Mouse (Mus musculus) layer of hippocampus, postnatal 36 days (tissue): Measurements from ENCODE around the gene Tnfsf8. TPM values are rescaled to one million over a fixed set of nuclear protein-coding genes. Genes with fewer than 3 reads are reported as not detected.
A peak's percentile ranks its signal among the peaks of the same experiment; 100 is the strongest.

Experiments
- DNase-seq, 2 experiments: peaks; one replicate each; pipeline ENCODE4 v3.0.0; 2022
- total RNA-seq, 2 experiments: library from RNA; stranded (reverse); gene quantifications; 2 replicates each; pipeline ENCODE4 v1.2.3; 2021

Tnfsf8 gene
- not detected for total RNA-seq

DNA sequence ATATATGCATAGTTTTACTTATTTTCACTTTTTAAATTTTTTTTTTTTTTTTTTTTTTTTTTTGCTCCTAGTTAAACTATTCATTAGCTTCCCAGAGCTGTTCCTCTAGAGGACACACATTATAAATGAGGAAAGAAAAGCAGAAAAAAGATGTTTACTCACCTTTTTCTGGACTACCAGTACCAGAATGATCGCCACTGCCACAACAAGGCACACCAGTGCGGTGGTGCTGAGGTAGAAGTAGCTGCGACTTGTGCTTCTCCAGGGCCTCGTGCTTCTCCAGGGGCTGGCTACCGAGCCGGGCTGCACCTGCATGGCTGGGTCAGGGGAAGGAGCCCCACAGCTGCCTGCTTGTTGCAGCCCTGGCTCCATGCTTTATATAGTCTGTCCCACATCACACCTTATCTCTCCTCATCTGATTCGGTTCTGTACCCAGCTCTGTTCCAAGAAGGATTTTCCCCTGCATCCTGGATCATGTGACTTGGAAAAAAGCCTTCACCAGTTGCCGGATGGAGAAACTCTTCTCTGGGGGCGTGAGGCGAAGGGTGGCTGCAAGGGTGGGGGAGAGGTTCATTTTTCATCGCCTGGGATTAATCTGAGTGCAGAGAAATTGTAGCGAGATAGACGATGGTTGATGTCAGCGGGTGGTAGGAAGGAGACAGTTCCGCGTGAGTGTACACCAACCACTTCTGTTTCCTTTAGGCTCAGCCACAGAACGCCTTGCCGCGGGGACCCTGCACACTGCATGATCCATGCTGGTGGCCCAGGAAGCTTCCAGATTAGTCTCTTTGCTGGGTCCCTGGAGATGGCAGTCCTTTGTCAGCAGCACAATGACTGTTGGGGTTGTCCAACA is at the start of gene Tnfsf8:
Gene Tnfsf8, minus strand, starts transcription at position 660 of the 853 bp plus-strand sequence.
- DNase-seq: no peak

DNA sequence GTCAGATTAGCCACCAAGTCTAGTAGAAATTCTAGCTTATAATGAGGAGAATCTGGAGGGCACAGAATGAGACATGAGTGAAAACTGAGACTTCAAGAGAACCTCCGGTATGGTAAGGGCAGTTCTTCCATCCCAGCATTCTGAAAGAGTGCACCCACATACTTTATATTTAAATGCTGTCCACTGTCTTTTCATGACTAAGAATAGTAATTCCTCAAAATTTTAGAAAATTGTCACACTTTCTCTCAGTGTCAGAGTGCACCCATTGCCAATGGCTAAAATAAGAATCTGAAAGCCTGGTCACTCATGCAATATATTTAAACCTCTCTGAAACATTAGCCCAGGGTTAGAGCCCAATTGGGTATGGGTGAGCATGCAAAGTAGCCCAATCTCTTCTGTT is 47.4 kb upstream of the Tnfsf8 start:
- no peak for DNase-seq

DNA sequence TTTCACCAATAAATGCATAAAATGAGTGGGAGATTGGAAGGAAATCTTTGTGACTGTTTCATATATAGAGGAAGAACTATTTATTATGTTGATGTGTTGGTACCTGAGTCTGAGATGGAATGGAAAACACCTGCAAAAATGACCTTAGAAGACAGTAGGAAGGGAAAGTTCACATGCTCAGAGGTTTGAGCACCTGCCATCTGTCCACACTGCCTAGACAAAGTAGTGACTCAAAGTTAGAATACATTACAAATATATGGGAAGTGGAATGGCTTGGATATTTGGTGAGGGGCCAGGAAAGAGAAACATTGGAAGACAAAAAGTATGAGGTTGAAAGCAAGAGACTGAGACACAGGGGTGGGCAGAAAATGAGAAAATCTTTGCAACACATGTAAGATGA is 46.3 kb upstream of the Tnfsf8 start:
- no peak for DNase-seq

DNA sequence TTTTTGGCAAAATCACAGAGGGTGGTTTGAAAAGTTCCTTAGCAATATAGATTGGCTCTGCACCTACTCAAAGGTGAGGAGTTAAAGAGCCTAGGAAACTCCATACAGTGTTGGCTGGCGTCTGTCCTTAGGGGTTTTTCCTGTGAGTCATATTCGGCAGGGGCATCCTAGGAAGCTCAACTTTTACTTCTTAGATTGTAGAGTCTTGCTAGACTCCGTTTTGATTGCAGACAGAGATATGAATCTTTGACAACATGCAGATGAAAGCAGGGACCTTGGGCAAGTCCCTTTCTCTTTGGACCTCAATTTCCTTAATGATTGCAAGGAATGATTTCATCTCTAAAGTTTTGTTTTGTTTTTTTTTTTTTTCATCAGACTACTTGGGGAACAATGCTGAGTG is 44.9 kb upstream of the Tnfsf8 start:
- no peak for DNase-seq

DNA sequence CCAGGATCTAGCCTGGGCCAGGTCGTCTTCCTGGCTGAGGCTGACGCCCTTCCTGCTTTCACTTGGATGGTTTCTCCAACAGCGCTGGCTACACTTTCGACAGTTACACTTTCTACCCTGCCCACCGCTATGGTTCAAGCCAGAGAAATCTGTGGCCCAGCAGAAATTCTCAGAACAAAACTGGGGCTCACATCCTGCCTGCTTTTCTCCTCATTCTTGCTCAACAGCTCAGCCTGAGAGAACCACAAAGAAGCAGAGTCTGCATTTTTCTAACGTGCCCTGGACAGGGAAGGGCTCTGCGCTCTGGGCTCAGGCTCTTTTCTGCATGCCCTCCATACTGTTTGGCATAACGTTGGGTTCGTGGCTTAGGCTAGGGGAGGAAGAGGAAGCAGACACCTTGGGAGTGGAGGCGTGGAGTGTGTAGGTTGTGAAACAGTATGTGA is 38.0 kb upstream of the Tnfsf8 start:
- no peak for DNase-seq

DNA sequence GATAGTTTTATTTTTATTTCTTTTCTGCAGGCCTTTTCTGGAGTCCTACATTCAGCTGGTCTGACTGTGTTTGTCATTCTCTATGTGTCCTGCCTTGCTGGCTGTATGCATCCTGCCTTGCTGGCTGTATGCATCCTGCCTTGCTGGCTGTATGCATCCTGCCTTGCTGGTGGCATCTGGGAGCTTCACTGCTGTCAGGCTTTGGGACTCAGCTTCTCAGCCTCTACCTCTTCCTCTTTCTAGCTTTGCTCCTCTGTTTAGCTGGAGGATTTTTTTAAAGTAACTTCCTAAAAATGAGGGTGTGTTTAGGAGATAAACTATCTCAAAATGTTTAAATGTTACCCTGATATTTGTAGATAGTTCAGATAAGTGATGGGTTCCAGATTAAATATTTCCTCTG is 36.0 kb upstream of the Tnfsf8 start:
- no peak for DNase-seq

DNA sequence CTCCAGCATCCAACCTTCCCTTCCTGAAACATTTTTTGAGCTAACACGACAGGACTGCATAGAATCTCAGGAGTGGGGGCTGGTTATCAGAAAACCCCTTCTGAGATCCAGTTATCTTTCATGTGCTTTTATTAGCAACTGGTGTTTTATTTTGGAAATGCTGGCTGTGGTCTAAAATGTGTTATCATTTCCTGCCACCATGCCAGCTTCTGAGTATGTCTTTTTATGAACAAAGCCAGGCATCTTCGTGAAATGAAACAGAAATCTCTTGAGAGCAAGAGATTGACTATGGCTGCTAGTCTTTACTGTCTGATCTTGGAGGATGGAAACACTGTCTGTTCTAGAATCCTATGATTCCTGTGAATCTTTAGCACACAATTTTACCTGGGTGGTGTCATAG is 25.0 kb upstream of the Tnfsf8 start:
- DNase-seq: no peak

DNA sequence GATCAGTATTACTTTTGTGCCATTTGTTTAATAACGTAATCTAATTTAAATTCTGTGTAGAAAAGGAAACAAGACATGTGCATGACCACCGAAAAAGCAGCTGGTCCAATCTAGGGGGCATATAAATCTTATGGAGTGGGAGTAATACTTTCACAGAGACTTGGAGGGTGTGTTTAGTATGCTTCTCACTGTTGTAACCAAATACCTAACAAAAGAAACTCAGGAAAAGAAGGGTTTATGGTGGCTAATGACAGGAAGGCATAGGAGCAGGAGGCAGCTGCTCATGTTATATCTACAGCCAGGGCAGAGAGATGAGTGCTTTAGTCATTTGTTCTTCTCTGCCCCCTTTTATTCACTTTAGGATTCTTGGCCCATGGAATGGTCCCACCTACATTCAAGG is 15.6 kb upstream of the Tnfsf8 start:
- DNase-seq: no peak

DNA sequence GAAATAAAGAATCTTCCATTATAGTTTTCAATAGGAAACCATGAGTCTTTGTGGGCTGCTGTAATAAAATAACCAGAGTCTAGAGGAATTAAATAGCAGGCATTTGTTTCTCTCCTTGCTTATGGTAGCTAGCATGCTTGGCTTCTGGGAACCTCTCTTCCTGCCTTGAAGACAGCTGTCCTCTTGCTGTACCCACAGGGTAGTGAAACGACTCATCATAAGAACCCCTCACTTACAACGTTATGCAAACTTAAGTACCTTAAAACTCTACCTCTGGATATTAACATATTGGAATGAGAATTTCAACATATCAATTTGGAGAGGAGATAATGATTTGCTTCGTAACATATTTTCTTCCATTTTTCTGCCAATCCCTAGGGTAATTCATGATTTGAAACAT is 14.3 kb upstream of the Tnfsf8 start:
- no peak for DNase-seq

DNA sequence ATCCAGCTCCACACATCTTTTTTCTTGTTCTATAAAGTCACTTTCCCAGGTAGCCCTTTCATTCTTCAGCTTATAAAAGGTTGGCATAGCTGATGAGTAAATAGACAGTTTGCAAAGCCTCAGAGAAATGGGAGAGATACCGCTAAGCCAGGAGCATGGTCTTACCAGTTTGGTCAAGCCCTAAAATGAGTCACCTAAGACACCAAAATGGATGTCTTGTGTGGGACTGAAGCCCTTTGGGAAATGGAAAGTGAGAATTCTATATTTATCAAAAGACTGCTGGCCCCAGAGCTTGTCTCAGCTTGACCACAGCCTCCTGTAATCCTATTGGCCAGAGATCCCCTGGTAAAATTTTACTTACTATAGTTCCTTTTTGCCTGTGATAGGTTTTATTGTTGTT is 9.5 kb upstream of the Tnfsf8 start:
- no peak for DNase-seq

DNA sequence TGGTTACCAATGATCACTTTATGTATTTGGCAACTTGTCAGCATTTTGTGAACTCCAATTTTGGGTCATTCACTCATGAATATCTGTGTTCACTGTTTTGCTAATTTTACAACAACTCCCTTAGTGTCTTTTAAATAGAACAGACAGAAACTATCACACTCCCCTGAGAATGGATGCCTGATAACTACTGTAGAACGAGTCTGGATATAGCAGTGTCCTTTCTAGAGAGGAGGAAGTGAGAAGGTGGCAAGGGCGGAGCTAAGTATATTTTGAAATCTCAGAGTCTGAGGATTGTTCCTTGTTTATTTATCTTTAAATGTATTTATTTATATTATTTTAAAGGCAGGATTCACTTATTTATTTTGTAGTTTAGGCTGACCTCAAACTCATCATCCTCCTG is 7.6 kb upstream of the Tnfsf8 start:
- no peak for DNase-seq

DNA sequence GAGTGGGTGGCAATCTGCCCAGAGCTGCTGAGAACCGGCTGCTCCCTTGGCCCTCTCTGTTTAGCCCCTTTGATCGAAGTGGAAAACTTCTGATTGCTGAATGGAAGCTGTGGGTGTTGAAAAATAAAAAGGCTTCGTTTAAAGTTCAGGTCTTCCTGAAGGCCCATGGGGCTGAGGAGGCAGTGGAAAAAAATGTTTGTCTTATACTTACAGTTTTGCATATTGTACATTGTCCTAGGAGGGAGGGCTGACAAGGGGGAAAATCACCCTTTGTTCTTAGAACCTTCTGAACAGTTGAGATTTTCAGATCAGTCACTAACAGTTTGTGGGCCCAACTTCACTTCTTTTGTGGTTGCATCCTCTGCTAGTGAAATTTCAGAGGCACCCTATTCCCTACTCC is 1.8 kb upstream of the Tnfsf8 start:
- no peak for DNase-seq

DNA sequence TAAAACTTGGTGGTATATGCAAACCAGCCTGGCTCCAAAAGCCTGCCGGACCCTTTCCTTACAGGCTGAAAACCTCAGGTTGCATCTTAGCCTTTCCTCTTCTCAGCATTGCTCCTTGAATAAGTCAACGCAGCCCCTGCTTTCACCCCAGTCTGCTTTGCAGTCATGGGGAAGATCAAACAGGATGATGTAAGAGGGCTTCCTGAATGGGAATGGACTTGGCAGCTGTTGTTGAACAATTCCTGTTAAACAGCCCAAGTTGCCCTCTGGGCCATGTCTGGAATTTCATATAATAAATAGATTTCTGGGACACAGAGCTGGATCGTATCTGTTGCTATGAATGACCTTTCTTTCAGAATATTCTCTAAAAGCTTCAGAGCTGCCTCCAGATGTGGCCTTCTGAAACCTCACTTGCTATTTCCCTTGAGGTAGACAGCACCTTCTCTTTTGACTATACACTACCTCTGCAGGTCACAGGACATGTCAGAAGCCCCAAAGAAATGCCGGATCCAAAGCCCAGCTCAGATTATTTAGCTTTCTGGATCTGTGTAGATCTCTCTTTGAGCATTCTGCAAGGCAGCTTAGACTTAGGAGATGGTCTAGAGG is 1.0 kb upstream of the Tnfsf8 start:
- no peak for DNase-seq

DNA sequence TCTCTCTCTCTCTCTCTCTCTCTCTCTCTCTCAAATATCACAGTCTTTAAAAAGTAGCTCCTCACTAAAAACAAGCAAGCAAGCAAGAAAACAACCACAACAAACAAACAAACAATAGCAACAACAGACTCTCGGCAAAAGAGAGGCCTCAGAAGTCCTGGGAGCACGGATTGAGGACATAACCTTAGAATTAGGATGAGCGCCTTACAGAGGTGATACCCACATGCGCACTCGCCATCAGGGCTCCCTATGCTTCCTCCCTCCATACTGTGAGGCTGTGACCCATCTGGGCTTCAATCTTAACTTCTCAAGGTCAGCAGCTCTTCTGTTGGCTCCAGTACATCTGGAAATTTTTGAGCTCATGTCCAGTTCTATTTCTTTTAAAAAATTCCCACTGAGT is 911 bp downstream of the Tnfsf8 start:
- no peak for DNase-seq

DNA sequence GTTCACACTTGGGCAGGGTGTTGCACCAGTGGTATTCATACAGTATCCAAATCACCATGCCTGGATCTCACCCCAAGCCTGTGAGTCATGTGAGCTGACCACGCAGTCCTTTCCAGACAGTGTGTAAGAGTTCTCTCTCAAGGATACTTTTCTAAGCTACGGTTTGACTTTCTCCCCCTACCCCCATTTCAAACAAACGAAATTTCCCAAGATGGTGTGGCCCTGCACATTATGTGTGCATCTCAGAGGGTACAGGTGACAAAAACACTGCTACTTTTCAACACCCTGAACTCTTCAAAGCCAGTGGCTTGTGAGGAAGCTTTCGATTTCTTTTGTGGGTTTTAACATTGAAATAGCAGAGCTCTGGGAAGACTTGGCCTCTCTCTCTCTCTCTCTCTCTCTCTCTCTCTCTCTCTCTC is 1.4 kb downstream of the Tnfsf8 start:
- DNase-seq: no peak

DNA sequence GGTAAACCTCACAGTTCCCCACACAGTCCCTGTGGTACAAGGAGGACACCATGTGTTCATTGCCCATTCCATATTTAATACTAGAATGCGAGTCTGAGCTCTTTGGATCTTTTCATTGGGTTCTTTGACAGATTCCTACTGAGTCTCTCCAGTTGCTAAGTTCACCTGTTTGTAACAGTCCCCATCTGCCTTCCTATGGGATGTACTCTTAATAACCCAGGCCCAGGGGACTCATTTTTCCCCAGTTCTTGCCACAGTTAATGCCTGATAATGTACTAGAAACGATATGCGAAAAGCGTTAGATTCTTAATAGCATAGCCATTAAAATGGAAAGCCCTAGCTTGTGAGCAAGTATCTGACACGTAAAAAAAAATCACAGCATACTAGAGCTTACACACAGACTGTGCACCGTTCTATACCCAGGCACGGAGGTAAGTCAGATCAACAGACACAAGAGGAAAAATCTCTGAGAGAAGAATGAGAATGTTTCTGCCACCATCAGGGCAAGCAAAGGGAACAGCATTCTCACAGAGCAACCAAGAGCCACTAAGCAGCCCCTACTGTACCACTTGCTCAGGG is 2.4 kb downstream of the Tnfsf8 start:
- DNase-seq: no peak

DNA sequence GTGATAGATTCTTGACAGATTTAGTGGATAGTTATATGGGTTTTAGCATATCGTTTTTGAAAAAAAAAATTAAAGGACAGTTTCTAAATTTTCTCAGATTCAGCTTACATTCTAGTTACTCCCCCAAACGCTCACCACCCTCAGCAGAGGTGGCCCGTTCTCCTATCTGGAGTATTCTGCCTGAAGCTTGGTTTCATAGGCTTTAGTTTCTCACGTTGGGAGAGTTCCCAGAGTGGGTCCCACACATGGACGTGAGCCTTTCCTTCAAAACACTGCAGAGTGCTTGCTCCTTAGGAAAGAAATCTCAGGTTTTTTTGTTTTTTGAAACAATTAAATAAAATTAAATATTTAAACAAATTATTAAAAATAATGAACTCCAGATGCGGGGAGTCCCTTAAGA is 4.4 kb downstream of the Tnfsf8 start:
- no peak for DNase-seq

DNA sequence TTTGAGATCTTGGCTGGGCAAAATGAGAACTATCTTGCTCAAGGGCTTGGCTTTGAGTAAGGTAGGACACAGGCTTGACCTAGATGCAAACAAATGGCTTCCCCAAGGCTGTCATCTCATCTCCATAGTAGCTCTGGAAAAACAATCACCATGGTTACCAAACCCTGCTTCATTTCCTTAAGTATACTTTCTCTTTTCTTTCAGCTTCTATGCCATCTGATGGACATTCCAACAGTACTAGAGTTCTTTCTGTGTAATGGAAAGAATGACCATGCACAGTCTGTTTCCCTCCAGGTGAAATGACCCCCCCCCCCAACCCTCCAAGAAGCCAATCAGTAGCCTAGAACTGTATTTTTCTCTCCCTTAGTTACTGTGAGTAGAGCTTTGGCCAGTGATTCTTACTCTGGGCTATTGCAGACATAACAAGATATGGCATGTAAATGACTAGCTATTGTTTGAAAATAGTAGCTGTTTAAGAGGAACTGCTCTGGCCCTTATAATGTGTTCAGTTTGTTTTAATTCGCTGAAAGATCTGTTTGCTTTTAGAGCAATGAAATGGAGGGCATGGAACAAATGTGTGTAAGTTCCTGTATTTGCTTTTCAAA is 7.3 kb downstream of the Tnfsf8 start:
- no peak for DNase-seq

DNA sequence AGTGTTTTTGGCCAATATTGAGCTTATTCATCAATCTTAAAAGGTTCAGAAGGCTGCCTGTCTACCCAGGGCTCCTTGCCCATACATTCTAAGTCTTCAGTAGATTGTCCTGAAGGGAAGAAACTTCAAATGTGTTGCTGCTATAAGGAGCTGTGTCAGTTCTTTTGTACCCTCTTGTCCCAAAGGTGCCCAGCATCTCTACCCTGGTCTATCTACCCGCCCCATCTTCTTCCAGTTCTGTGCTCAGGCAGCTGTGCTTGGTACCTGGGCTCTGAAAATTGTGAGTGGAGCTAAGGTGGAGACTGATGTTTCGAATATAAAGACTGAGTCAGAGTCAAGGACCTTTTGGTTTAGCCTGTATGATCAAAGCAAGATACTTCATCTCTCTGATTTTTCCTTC is 11.1 kb downstream of the Tnfsf8 start:
- DNase-seq: no peak

DNA sequence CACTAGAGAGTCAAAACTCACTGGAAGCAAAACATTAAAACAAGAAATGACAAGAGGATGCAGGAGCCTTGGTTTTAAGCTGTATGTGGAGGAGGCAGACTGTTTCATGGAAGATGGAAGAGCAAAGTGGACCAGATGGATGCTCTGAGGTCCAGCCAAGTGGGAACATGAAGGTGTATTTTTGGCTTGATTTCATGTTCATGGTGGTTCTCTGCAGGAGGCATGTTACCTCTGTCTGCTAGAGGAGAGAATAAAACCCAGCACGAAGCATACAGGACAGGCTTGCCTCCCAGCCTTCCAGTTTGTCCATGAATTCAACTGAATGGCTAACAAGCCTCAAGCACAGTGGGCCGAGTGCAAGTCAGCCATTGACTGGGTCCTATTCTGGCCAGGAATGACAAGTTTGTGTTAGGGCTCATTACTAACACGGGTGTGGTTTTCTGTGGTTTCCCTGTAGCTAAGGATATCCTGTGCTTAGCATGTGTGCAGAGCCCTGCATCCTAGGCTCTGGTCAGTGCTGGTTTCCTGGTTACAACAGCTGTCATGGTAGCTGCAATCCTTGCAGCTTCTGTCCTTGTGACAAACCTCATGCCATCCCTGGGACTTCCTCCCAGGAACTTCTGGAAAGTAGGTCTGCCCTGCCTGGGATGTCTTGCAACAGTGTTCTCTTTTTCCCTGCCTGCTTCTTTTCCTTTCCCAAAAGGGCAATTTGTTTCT is 14.1 kb downstream of the Tnfsf8 start:
- no peak for DNase-seq

DNA sequence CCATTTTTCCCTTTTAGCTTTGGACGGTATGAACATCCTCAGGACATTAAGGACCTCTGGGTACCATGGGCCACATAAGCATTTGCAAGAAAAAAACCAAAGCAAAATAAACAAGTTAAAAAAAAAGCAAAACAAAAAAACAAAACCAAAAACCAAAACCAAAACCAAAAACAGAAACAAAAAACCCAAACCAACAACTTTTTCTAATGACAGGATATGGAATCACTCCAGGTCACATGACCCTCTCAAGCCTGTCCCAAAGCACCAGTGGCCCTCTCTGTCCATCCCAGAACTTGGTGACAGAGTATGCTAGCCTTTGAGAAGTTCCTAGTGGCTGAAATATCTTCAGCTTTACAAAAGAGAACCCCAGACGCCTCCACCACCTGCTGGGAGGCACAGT is 15.4 kb downstream of the Tnfsf8 start:
- DNase-seq: no peak

DNA sequence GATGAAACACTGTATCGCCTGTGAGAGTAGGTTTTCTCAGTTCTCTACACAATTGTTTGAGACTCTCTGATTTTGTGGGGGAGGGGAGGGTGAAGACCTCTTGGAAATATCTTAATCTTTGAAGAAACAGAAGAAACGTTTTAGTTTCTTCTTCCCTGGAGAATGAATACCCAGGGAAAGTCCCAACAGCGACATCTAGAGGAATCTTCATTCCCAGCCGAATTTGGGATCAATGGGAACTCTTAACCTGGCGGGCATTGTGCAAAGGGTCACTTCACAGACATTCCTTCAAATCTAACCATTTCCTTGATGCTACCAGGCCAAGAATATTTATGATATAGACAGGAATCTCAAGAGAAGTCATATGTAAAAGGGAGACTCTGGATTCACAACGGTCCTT is 17.2 kb downstream of the Tnfsf8 start:
- DNase-seq: peak in 1 of 2 experiments; percentile 4

DNA sequence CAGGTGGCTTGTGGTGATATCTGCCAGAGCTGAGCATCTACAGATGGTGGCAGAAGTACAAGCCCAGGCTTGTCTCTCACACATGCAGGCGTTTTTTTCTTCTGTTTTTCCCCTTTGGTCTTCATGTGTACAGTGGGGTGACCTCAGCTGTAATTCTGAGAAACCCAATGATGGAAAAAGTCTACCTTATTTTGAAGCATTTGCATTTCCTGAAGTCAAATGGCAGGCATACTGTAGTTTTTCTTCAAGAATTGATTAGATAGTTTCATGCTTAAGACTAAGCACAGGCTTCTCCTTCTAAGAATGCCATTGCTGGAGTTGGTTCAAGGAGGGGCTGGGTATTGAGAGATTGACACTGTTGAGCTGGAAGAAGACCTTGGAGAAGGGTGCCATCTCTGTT is 18.9 kb downstream of the Tnfsf8 start:
- DNase-seq: no peak
